Mouse (Mus musculus) embryonic facial prominence, embryonic 13.5 days (tissue): ENCODE measurements around the gene Zfp597. TPM values are rescaled to one million over a fixed set of nuclear protein-coding genes. Genes with fewer than 3 reads are reported as not detected.

Experiments used
- ATAC-seq: fragments of 200-750 bp; cut with Nextera tagmentation; 2 replicates; pipeline ENCODE4 v1.8.0; 2017; ENCODE audit warnings: low read depth; ENCODE audit not compliant: insufficient number of reproducible peaks, insufficient read depth, low FRiP score, low TSS enrichment
- H3K27ac ChIP-seq: fragments of 300-500 bp; sonication (generic); 2 replicates; pipeline ENCODE4 v1.5.1; 2015; ENCODE audit warnings: moderate library complexity, mild to moderate bottlenecking, inconsistent platforms
- H3K27me3 ChIP-seq: fragments of 300-500 bp; sonication (generic); 2 replicates; pipeline ENCODE4 v1.6.1; 2015; ENCODE audit warnings: mild to moderate bottlenecking, inconsistent platforms
- H3K36me3 ChIP-seq: fragments of 300-500 bp; sonication (generic); 2 replicates; pipeline ENCODE4 v1.6.1; 2015; ENCODE audit warnings: mild to moderate bottlenecking, inconsistent platforms
- H3K4me1 ChIP-seq: fragments of 300-500 bp; sonication (generic); 2 replicates; pipeline ENCODE4 v1.6.1; 2015; ENCODE audit warnings: inconsistent platforms
- H3K4me2 ChIP-seq: fragments of 300-500 bp; sonication (generic); 2 replicates; pipeline ENCODE4 v1.6.1; 2015; ENCODE audit warnings: moderate library complexity, mild to moderate bottlenecking, inconsistent platforms
- H3K4me3 ChIP-seq: fragments of 300-500 bp; sonication (generic); 2 replicates; pipeline ENCODE4 v1.5.1; 2015; ENCODE audit warnings: mild to moderate bottlenecking, inconsistent platforms
- H3K9ac ChIP-seq: fragments of 300-500 bp; sonication (generic); 2 replicates; pipeline ENCODE4 v1.6.1; 2015; ENCODE audit warnings: mild to moderate bottlenecking, inconsistent platforms
- H3K9me3 ChIP-seq: fragments of 300-500 bp; sonication (generic); 2 replicates; pipeline ENCODE4 v1.6.1; 2016; ENCODE audit warnings: inconsistent platforms
- WGBS: fragments of 180-500 bp; shearing (Covaris S2); methylation state at CpG from one replicate; pipeline ENCODE4 v1.1.7; 2015; ENCODE audit warnings: mixed read lengths; 5-methylcytosine and 5-hydroxymethylcytosine counted together
- polyA plus RNA-seq: library from polyadenylated mRNA; unstranded; fragments of >200 nt; fragmentation: Nextera tagmentation; extraction: Ambion mirVana; gene quantifications from 2 replicates; pipeline ENCODE4 v1.2.1, GENCODE M21; 2015

Zfp597 gene
- polyA plus RNA-seq: 5.7 and 6.0 TPM in 2 replicates

DNA sequence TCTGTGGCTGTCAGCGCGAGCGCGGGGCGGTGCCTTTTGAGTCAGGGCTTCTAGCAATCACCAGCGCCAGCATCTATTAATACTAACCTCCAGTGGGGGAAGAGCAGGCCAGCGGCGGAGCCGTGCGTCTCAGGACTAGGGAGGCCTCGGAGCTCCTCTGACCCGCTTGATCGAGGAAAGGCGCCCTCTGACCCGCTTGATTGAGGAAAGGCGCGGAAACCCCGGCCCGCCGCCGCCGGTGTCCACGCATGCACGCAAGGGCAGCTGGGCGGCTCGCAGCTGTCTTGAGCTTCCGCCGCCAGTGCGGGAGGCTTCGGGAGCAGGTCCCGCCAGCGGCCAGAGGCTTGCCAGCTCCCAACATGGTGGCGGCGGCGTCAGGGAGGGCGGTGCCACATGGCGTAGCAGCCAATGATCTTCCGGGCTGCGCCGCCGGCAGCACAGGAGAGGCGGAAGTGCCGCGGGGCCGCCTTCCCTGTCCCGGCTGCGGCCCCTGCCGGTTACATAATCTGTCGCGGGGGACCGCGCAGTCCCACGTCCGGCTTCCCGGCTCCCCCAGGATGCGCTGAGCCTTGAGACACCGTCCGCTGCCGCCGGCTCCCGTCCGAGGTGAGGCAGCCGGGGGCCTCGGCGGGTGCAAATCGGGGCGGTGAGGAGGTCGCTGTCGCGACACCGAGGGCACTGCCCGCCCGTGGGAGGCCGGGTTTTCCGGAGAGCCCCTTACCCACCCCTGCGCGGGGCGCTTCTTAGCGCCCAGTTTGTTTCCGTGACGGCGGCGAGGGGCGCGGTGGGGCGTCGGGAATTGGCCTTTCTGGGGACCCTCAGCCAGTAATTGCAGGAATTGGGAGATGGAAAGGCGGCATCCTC is at the start of gene Zfp597, which contains the start of gene Gm20695:
Gene Zfp597, minus strand, starts transcription at position 361 of the 864 bp plus-strand sequence.
Gene Gm20695, plus strand, starts transcription at position 448 of the 864 bp plus-strand sequence.
- Histone ChIP-seq H3K4me2 (peak within 1 kb of the TSS; percentile 71), H3K9me3 (no peaks in the 10 kb centered on the region), H3K4me3 (peak within 1 kb of the TSS; percentile 74), H3K9ac (peak within 1 kb of the TSS; percentile 82), H3K27ac (peak within 1 kb of the TSS; percentile 92), H3K27me3 (no peaks in the 10 kb centered on the region), H3K36me3 (peaks cover 7% of the 10 kb centered on the region; the same call in 1 of the 2 replicates), H3K4me1 (peaks cover 14% of the 10 kb centered on the region)
- WGBS: under 1% methylated on average over 83 of the region's 88 CpGs
- ATAC-seq: peak; percentile 98

GRCm38 (mm10) chr16:3934091-3934490 is 49.7 kb upstream of the Zfp597 start:
- H3K9me3 ChIP-seq: no peaks in the 10 kb centered on the region
- no peak overlapping the region for H3K9ac ChIP-seq
- H3K36me3 ChIP-seq: peaks cover 91% of the 10 kb centered on the region
- ATAC-seq: no peak
- WGBS: 98% methylated on average over 1 of the region's 1 CpGs
- H3K27ac ChIP-seq: no peak overlapping the region
- H3K4me1 ChIP-seq: no peaks in the 10 kb centered on the region
- H3K4me3 ChIP-seq: no peak overlapping the region
- H3K27me3 ChIP-seq: no peaks in the 10 kb centered on the region
- H3K4me2 ChIP-seq: no peak overlapping the region

DNA sequence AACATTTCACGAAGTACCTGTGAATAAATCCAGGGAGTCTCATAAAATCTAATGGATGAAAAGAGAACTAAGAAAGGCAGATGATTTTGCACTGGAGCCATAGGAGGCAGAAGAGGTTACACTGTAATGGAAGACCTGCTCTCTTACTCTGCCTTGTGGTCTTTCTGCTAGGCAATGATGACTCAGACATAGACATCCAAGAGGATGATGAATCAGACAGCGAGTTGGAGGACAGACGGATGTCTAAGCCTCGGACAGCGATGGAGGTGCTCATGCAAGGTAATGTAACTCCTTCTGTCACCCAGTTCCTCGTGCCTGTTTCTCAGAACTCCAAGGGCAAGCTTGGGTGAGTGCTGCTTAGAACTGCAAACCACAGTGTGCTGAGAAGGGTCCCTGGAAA is 49.2 kb upstream of the Zfp597 start:
- Histone ChIP-seq H3K4me3 (no peak overlapping the region), H3K9ac (no peak overlapping the region), H3K27ac (no peak overlapping the region), H3K27me3 (no peaks in the 10 kb centered on the region), H3K36me3 (peaks cover 89% of the 10 kb centered on the region), H3K9me3 (no peaks in the 10 kb centered on the region), H3K4me1 (no peaks in the 10 kb centered on the region), H3K4me2 (no peak overlapping the region)
- WGBS: 89% methylated on average over 6 of the region's 6 CpGs
- ATAC-seq: no peak

DNA sequence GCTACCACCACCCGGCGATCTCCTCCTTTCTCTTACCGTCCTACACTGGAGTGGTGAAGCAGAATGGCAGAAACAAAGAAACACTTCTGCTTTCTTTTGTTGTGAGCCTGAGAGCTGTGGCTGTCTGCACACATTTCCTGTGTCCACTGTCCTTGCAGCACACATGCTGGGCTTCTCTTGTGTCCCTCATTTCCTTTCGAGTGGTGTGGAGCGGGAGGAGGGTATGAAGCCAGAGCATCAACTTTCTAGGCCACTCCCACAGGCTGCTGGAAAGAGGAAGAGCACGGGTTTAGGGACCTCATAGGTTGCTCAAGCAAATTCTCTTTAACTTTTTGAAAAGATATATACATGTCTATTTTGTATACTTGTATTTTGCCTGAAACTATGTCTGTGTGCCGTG is 44.8 kb upstream of the Zfp597 start:
- peaks cover 5% of the 10 kb centered on the region; the same call in 1 of the 2 replicates for H3K4me1 ChIP-seq
- no peak overlapping the region for H3K4me2 ChIP-seq
- H3K4me3 ChIP-seq: no peak overlapping the region
- H3K9me3 ChIP-seq: 0 out of 2 replicates have a peak, but pooled peaks cover 4% of the 10 kb centered on the region
- no peak overlapping the region for H3K27ac ChIP-seq
- peaks cover 80% of the 10 kb centered on the region for H3K36me3 ChIP-seq
- 77% methylated on average over 7 of the region's 7 CpGs for WGBS
- no peaks in the 10 kb centered on the region for H3K27me3 ChIP-seq
- no peak for ATAC-seq
- no peak overlapping the region for H3K9ac ChIP-seq

DNA sequence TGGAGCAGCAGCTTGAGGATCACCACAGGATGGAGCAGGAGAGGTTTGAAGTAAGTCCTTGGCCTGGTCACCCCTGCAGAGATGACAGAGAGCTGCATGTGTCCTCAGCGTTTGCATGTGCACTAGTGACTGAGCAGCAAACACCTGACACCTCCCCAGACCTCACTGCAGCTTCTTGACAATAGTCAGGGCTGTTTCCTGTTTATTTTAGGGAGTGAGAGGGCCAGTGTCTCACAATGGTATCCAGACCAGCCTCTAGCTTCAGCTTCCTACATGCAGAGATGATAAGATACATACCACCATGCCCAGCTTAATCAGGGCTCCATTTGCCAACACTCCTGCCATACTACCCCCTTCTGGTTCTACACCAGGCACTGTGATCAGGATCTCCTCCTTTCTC is 44.2 kb upstream of the Zfp597 start:
- peaks cover 80% of the 10 kb centered on the region for H3K36me3 ChIP-seq

DNA sequence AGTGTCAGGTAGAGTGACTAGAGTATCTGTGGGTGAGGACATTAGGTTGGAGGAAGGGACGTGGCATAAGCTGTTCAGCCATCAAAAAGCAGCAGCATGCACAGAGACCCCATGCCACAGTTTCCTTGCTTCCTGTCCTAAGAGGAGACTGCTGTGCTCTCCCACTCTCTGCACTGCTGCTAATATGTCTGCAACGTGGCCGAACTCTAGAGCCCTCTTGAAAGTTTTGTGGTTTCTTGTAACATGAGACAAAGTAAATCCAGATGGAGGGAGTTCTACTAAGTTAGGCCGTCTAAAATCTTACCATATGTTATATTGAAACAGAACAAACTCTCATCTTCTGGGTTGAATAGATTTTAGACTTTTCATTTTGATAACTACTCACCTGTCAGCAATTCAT is 39.6 kb upstream of the Zfp597 start:
- H3K27ac ChIP-seq: peak overlapping the region; percentile 92
- no peak overlapping the region for H3K4me3 ChIP-seq
- H3K27me3 ChIP-seq: no peaks in the 10 kb centered on the region
- WGBS: 15% methylated on average over 4 of the region's 4 CpGs
- H3K36me3 ChIP-seq: peaks cover 72% of the 10 kb centered on the region
- H3K9me3 ChIP-seq: 0 out of 2 replicates have a peak, but pooled peaks cover 4% of the 10 kb centered on the region
- H3K9ac ChIP-seq: no peak overlapping the region
- ATAC-seq: peak; percentile 86
- no peak overlapping the region for H3K4me2 ChIP-seq
- H3K4me1 ChIP-seq: peaks cover 17% of the 10 kb centered on the region

More for the DNA sequence above, 44.2 kb upstream of the Zfp597 start:
- no peak overlapping the region for H3K4me2 ChIP-seq
- no peak overlapping the region for H3K4me3 ChIP-seq
- ATAC-seq: no peak
- 0 out of 2 replicates have a peak, but pooled peaks cover 4% of the 10 kb centered on the region for H3K9me3 ChIP-seq
- 72% methylated on average over 1 of the region's 1 CpGs for WGBS
- no peak overlapping the region for H3K27ac ChIP-seq
- peaks cover 9% of the 10 kb centered on the region for H3K4me1 ChIP-seq
- H3K9ac ChIP-seq: no peak overlapping the region
- H3K27me3 ChIP-seq: no peaks in the 10 kb centered on the region

DNA sequence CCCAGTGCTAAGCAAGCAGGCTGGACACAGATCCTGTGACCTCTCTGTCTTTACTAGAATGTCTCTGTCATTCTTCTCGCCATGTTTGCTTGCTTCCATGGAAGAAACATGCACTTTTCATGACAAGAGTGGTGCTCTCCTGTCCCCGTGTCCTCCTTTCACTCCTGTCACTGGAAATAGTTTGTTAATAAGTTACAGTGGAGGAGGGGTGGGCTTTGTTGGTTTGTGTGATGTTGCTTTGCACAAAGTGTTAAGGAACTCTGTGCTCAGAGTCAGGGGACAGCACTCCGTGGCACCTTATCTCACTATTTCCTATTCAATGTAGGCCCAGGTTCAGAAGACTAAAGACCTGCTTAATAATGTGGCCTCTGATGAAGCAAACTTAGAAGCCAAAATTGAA is 39.2 kb upstream of the Zfp597 start:
- H3K4me1 ChIP-seq: peaks cover 17% of the 10 kb centered on the region
- WGBS: 55% methylated on average over 3 of the region's 3 CpGs
- H3K27ac ChIP-seq: peak overlapping the region; percentile 92
- H3K9ac ChIP-seq: no peak overlapping the region
- no peak overlapping the region for H3K4me2 ChIP-seq
- H3K9me3 ChIP-seq: 0 out of 2 replicates have a peak, but pooled peaks cover 4% of the 10 kb centered on the region
- H3K36me3 ChIP-seq: peaks cover 74% of the 10 kb centered on the region
- ATAC-seq: no peak
- H3K27me3 ChIP-seq: no peaks in the 10 kb centered on the region
- no peak overlapping the region for H3K4me3 ChIP-seq

GRCm38 (mm10) chr16:3920756-3921155 is 36.4 kb upstream of the Zfp597 start:
- peaks cover 80% of the 10 kb centered on the region for H3K36me3 ChIP-seq

GRCm38 (mm10) chr16:3909118-3909517 is 24.8 kb upstream of the Zfp597 start:
- 7% methylated on average over 20 of the region's 20 CpGs for WGBS
- H3K27ac ChIP-seq: peak overlapping the region; percentile 66
- ATAC-seq: no peak
- H3K4me3 ChIP-seq: peak overlapping the region; percentile 71
- no peaks in the 10 kb centered on the region for H3K9me3 ChIP-seq
- peaks cover 52% of the 10 kb centered on the region for H3K36me3 ChIP-seq
- H3K27me3 ChIP-seq: no peaks in the 10 kb centered on the region
- H3K4me1 ChIP-seq: peaks cover 5% of the 10 kb centered on the region; the same call in 1 of the 2 replicates
- peak overlapping the region; percentile 86 for H3K9ac ChIP-seq
- H3K4me2 ChIP-seq: peak overlapping the region; percentile 75

More at GRCm38 (mm10) chr16:3920756-3921155, 36.4 kb upstream of the Zfp597 start:
- no peak overlapping the region for H3K4me2 ChIP-seq
- no peaks in the 10 kb centered on the region for H3K27me3 ChIP-seq
- H3K9ac ChIP-seq: no peak overlapping the region
- ATAC-seq: no peak
- no peak overlapping the region for H3K27ac ChIP-seq
- H3K4me3 ChIP-seq: no peak overlapping the region
- WGBS: 95% methylated on average over 2 of the region's 2 CpGs
- 0 out of 2 replicates have a peak, but pooled peaks cover 4% of the 10 kb centered on the region for H3K9me3 ChIP-seq
- peaks cover 17% of the 10 kb centered on the region for H3K4me1 ChIP-seq

GRCm38 (mm10) chr16:3908537-3909111 is 24.3 kb upstream of the Zfp597 start, which contains the start of the genes 1700037C18Rik and Cluap1:
1700037C18Rik (minus strand) TSS chr16:3908689.
Cluap1 (plus strand) TSS chr16:3908801.
- 2% methylated on average over 33 of the region's 33 CpGs for WGBS
- peaks cover 53% of the 10 kb centered on the region for H3K36me3 ChIP-seq
- peak within 1 kb of the TSS; percentile 75 for H3K4me2 ChIP-seq
- peak within 1 kb of the TSS; percentile 71 for H3K4me3 ChIP-seq
- H3K27ac ChIP-seq: peak within 1 kb of the TSS; percentile 66
- peak; percentile 90 for ATAC-seq
- H3K9me3 ChIP-seq: no peaks in the 10 kb centered on the region
- no peaks in the 10 kb centered on the region for H3K27me3 ChIP-seq
- H3K9ac ChIP-seq: peak within 1 kb of the TSS; percentile 86
- H3K4me1 ChIP-seq: peaks cover 5% of the 10 kb centered on the region; the same call in 1 of the 2 replicates

DNA sequence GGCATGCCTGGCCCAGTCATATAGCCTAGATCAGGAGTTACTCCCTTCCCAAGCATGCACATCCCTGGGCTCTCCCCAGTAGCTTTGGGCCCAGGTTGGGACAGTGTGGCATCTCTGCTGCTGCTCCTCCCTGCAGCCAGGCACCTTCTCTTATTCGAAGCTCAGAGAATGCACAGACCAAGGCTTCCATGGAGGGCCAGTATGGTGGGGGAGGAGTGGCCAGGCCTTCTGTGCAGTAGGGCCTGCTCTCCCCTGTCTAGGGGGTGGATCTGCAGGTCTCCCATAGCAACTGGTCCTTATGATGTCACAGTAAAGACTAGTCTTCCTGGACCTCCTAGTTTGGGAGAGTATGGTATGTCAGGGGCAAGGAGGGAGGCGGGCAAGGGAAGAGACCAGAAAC is 23.1 kb upstream of the Zfp597 start:
- no peaks in the 10 kb centered on the region for H3K9me3 ChIP-seq
- H3K4me3 ChIP-seq: no peak overlapping the region
- H3K4me2 ChIP-seq: 0 out of 2 replicates have a peak overlapping the region, but pooled peaks have one; percentile 75
- no peak for ATAC-seq
- H3K9ac ChIP-seq: no peak overlapping the region
- H3K36me3 ChIP-seq: peaks cover 51% of the 10 kb centered on the region
- peaks cover 5% of the 10 kb centered on the region; the same call in 1 of the 2 replicates for H3K4me1 ChIP-seq
- WGBS: 76% methylated on average over 2 of the region's 2 CpGs
- H3K27me3 ChIP-seq: no peaks in the 10 kb centered on the region
- H3K27ac ChIP-seq: no peak overlapping the region
